Mouse (Mus musculus): Measurements from ENCODE around the gene Rasal2.

DNA sequence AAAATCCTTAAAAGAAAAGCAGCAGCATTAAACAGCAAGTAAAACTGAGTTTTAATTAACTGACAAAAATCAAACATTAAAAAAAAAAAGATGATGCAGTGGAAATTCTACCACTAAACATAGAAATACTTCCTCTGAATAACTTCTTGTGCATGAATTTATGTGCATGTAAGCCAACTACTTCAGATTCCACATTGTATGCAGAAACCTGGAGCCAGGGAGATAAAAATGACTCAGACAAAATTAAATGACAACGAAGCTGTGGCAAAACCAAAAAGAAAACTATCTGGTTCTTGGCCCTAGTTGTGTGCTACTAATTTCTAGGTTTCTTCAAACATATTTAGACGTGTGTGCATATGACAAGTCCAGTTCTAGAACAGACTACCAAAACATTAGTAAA is 2.7 kb downstream of the Rasal2 start:
- TF ChIP-seq GATA1 (IDR thresholded peaks at IDR 0.05; ENCODE audit: borderline replicate concordance, low read length) (no peak), FLI1 (IDR thresholded peaks at IDR 0.05; ENCODE audit: low read length) (no peak)

Measured in megakaryocyte, embryonic 14.5 days (primary cell).